ENCODE assay signal across 21 mouse cellular contexts in the genomic region with DNA sequence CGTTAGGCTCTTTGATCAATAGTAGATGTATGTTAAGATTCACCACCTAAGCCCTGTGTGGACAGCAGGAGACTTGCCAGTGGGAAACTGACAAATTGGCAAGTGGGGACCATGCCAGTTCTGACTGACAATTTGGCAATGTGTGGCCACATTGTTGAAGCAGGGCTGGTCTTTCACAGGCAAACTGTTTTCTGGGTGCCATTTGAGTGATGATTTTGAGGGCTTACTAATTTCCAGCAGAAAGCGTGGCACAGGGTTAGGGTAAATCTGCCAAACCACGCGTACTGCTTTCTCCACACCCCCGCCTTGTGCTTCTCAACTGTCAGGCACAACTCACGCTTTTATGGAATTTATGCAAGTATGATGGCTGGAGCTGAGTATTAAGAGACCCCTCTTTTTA.
A peak's percentile ranks its signal among the peaks of the same experiment; 100 is the strongest.
DNase-seq lines count a peak whose midpoint lies in the region; ATAC-seq lines count a peak whose summit lies in the region.
"Had no signal": no experiment of that assay in that cellular context is flagged by ENCODE, and none has a peak within 500 bp of the region (broad histone marks: within the 10 kb centered on the region; RNA-seq: fewer than 3 reads in every experiment).

No protein-coding gene starts in this region.

- peak; percentile 82 for ATAC-seq in forebrain, embryonic 15.5 days (replicated peaks)
- ATAC-seq in forebrain, embryonic 11.5 days (replicated peaks; ENCODE audit: low FRiP score), result no peak
- ATAC-seq in forebrain, embryonic 16.5 days, result peak; percentile 80
- ATAC-seq: liver, postnatal 0 days; midbrain, embryonic 16.5 days had no signal

- DNase-seq in forebrain, embryonic 11.5 days (ENCODE audit: low spot score), result no peak
- peak; percentile 4 for DNase-seq in NIH3T3 (ENCODE audit: low read depth)
- peak; percentile 46 to 51 for DNase-seq in layer of hippocampus, postnatal 10 days (ENCODE audit: low spot score in 2 of 2)
- DNase-seq in urinary bladder, adult 2 months (ENCODE audit: low spot score), result no peak
- DNase-seq in embryo, embryonic 10.5 days (ENCODE audit: low spot score), result no peak
- DNase-seq: adrenal gland, adult 2 months; B cell, adult 2 months; cerebellum, adult 11-12 months; cerebellum, postnatal 36 days; gastrocnemius, postnatal 14 days; kidney, adult 18-20 months; liver; liver, postnatal 0 days; right cerebral cortex, postnatal 25 days; thymus, adult 18-20 months had no signal

- H3K4me1 ChIP-seq in forebrain, embryonic 15.5 days, result peaks cover 7% of the 10 kb centered on the region
- no peaks in the 10 kb centered on the region for H3K4me1 ChIP-seq in forebrain, embryonic 11.5 days (replicated peaks; ENCODE audit: control insufficient read depth, insufficient read depth, low read length)
- H3K4me1 ChIP-seq in forebrain, embryonic 16.5 days (replicated peaks; ENCODE audit: control insufficient read depth, insufficient read depth, low read length), result peaks cover 6% of the 10 kb centered on the region
- H3K4me1 ChIP-seq: embryonic facial prominence, embryonic 10.5 days; stomach, embryonic 15.5 days had no signal

- H3K9me3 ChIP-seq in forebrain, embryonic 15.5 days, result no peaks in the 10 kb centered on the region
- no peaks in the 10 kb centered on the region for H3K9me3 ChIP-seq in forebrain, embryonic 11.5 days (ENCODE audit: control insufficient read depth, low read length)
- H3K9me3 ChIP-seq in forebrain, embryonic 16.5 days (ENCODE audit: control insufficient read depth, low read length), result no peaks in the 10 kb centered on the region
- H3K9me3 ChIP-seq: embryonic facial prominence, embryonic 10.5 days; stomach, embryonic 15.5 days had no signal

- no peak overlapping the region for H3K4me3 ChIP-seq in forebrain, embryonic 15.5 days
- H3K4me3 ChIP-seq in forebrain, embryonic 11.5 days (ENCODE audit: low read depth, low read length), result no peak overlapping the region
- no peak overlapping the region for H3K4me3 ChIP-seq in forebrain, embryonic 16.5 days (replicated peaks; ENCODE audit: low read length)
- H3K4me3 ChIP-seq: embryonic facial prominence, embryonic 10.5 days; stomach, embryonic 15.5 days had no signal

- no peak overlapping the region for H3K4me2 ChIP-seq in forebrain, embryonic 15.5 days (replicated peaks)
- H3K4me2 ChIP-seq in forebrain, embryonic 11.5 days (ENCODE audit: low read depth, low read length, severe bottlenecking), result no peak overlapping the region
- H3K4me2 ChIP-seq in forebrain, embryonic 16.5 days (ENCODE audit: low read length), result no peak overlapping the region
- H3K4me2 ChIP-seq: stomach, embryonic 15.5 days had no signal

- no peak overlapping the region for H3K27ac ChIP-seq in forebrain, embryonic 15.5 days (replicated peaks)
- no peak overlapping the region for H3K27ac ChIP-seq in forebrain, embryonic 11.5 days (ENCODE audit: low read depth, low read length)
- H3K27ac ChIP-seq in forebrain, embryonic 16.5 days (ENCODE audit: low read length), result no peak overlapping the region
- H3K27ac ChIP-seq: embryonic facial prominence, embryonic 10.5 days; kidney, postnatal 0 days; stomach, embryonic 15.5 days had no signal

- H3K27me3 ChIP-seq in forebrain, embryonic 15.5 days, result no peaks in the 10 kb centered on the region
- no peaks in the 10 kb centered on the region for H3K27me3 ChIP-seq in forebrain, embryonic 11.5 days (ENCODE audit: control insufficient read depth, insufficient read depth, low read length)
- H3K27me3 ChIP-seq in forebrain, embryonic 16.5 days (replicated peaks; ENCODE audit: control insufficient read depth, insufficient read depth, low read length), result no peaks in the 10 kb centered on the region
- H3K27me3 ChIP-seq: stomach, embryonic 15.5 days had no signal

- no peak overlapping the region for H3K9ac ChIP-seq in forebrain, embryonic 15.5 days (replicated peaks)
- no peak overlapping the region for H3K9ac ChIP-seq in forebrain, embryonic 11.5 days (ENCODE audit: low read length)
- H3K9ac ChIP-seq in forebrain, embryonic 16.5 days (replicated peaks; ENCODE audit: low read depth, low read length), result no peak overlapping the region
- H3K9ac ChIP-seq: liver, postnatal 0 days; stomach, embryonic 15.5 days had no signal

- H3K36me3 ChIP-seq in forebrain, embryonic 15.5 days, result no peaks in the 10 kb centered on the region
- H3K36me3 ChIP-seq in forebrain, embryonic 11.5 days (ENCODE audit: control insufficient read depth, insufficient read depth, low read length), result no peaks in the 10 kb centered on the region
- H3K36me3 ChIP-seq in forebrain, embryonic 16.5 days (ENCODE audit: control insufficient read depth, insufficient read depth), result no peaks in the 10 kb centered on the region
- H3K36me3 ChIP-seq: embryonic facial prominence, embryonic 10.5 days; stomach, embryonic 15.5 days had no signal

- WGBS in forebrain, embryonic 15.5 days, result 49% methylated on average over 6 of the region's 6 CpGs
- 87% methylated on average over 6 of the region's 6 CpGs for WGBS in forebrain, embryonic 11.5 days
- WGBS in forebrain, embryonic 16.5 days, result 48% methylated on average over 6 of the region's 6 CpGs

Comparison
In these comparisons a context has a peak if more than half of its experiments do, and no peak if none do; other contexts are left out.
1. DNase-seq: peak in NIH3T3 (single experiment) and layer of hippocampus, postnatal 10 days (2 of 2); none in forebrain, embryonic 11.5 days (single experiment), urinary bladder, adult 2 months (single experiment) and embryo, embryonic 10.5 days (single experiment).